Mouse (Mus musculus) testis, adult 2 months (tissue): ENCODE results near the gene Acot3.

Source experiments
- CTCF ChIP-seq: fragments of 200-500 bp; IDR thresholded peaks from 2 replicates; pipeline ENCODE4 v1.5.1; 2012; ENCODE audit warnings: low read depth, mild to moderate bottlenecking, inconsistent platforms, low read length, moderate library complexity; ENCODE audit not compliant: control insufficient read depth, insufficient read depth, insufficient replicate concordance
- POLR2A ChIP-seq: fragments of 200-500 bp; IDR thresholded peaks from 2 replicates; pipeline ENCODE4 v1.6.1; 2012; ENCODE audit warnings: low read depth, mild to moderate bottlenecking, inconsistent platforms, low read length, moderate library complexity; ENCODE audit not compliant: control insufficient read depth

- TF ChIP-seq POLR2A, result no peak
- no peak for TF ChIP-seq CTCF
These were observed 48.1 kb downstream of the Acot3 start for GRCm38 (mm10) chr12:84100071-84100470.
